Mouse (Mus musculus) spleen, adult 2 months (tissue): Measurements from ENCODE around the gene Grifin. TPM values are rescaled to one million over a fixed set of nuclear protein-coding genes. Genes with fewer than 3 reads are reported as not detected.

Experiments
- DNase-seq, 2 experiments: peaks; one replicate each; pipeline versions ENCODE4 v3.0.0 to v3.0.0-alpha.2; 2012 to 2021; ENCODE audit warnings: low spot score in 2 of 2, low read depth in 1 of 2
- H3K27ac ChIP-seq: fragments of 200-500 bp; 2 replicates; pipeline ENCODE4 v1.5.1; 2012; ENCODE audit warnings: low read length, inconsistent platforms; ENCODE audit not compliant: insufficient read depth
- H3K27me3 ChIP-seq: fragments of 200-500 bp; 2 replicates; pipeline ENCODE4 v1.6.1; 2012; ENCODE audit warnings: mild to moderate bottlenecking, moderate library complexity, low read length, inconsistent platforms; ENCODE audit not compliant: control insufficient read depth, insufficient read depth
- H3K36me3 ChIP-seq: fragments of 200-500 bp; 2 replicates; pipeline ENCODE4 v1.6.1; 2012; ENCODE audit warnings: mild to moderate bottlenecking, low read length, inconsistent platforms; ENCODE audit not compliant: control insufficient read depth, insufficient read depth
- H3K4me1 ChIP-seq: fragments of 200-500 bp; 2 replicates; pipeline ENCODE4 v1.6.1; 2011; ENCODE audit warnings: inconsistent platforms; ENCODE audit not compliant: control insufficient read depth, insufficient read depth, insufficient read length
- H3K4me3 ChIP-seq: fragments of 200-500 bp; 2 replicates; pipeline ENCODE4 v1.5.1; 2011; ENCODE audit warnings: mild to moderate bottlenecking, inconsistent platforms; ENCODE audit not compliant: insufficient read depth, insufficient read length; ENCODE audit errors: extremely low read depth
- CTCF ChIP-seq: fragments of 200-500 bp; IDR thresholded peaks from 2 replicates; pipeline ENCODE4 v1.5.1; 2011; ENCODE audit warnings: mild to moderate bottlenecking, inconsistent platforms; ENCODE audit not compliant: insufficient read depth, insufficient read length, insufficient replicate concordance; ENCODE audit errors: extremely low read depth
- POLR2A ChIP-seq: fragments of 200-500 bp; IDR thresholded peaks from 2 replicates; pipeline ENCODE4 v1.6.1; 2011; ENCODE audit warnings: low read depth, low read length, inconsistent platforms
- WGBS: fragments of 180-500 bp; shearing (Covaris S2); methylation state at CpG from one replicate; pipeline ENCODE4 v1.1.7; 2018; 5-methylcytosine and 5-hydroxymethylcytosine counted together
- polyA plus RNA-seq: library from polyadenylated mRNA; depleted of rRNA; stranded (reverse); fragments of >200 nt; gene quantifications from 2 replicates; pipeline ENCODE4 v1.2.3, GENCODE M21; 2012; rRNA removed

Grifin gene
- 0.61 and 0.81 TPM in 2 replicates for polyA plus RNA-seq

DNA sequence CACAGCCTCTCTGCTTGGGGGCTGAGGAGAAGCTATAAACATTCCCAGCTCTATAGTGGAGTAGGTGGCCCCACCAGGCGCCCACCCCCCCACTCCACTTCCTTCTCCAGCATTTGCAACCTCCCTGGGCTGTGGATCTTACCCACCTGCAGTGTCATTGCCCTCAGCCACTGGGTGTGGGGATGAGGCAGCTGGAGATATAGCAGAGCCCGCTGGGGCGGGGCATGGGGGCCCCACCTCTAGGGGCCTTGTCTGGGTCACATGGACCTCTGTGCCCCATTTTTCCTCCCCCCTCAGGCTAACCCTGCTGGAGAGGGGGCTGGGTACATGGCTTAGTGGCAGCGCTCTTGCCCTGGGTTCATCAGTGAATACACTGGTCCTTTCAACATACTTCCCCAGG, at the start of gene Grifin:
Grifin (minus strand) TSS at position 176 of the 400 bp plus-strand sequence.
- peaks cover 21% of the 10 kb centered on the region for H3K4me1 ChIP-seq
- no peaks in the 10 kb centered on the region for H3K36me3 ChIP-seq
- no peak for DNase-seq
- no peak for TF ChIP-seq POLR2A
- TF ChIP-seq CTCF = no peak
- H3K4me3 ChIP-seq = no peak within 1 kb of the TSS
- WGBS = 70% methylated on average over 4 of the region's 4 CpGs
- H3K27me3 ChIP-seq = no peaks in the 10 kb centered on the region
- H3K27ac ChIP-seq = no peak within 1 kb of the TSS

- Histone ChIP-seq H3K4me1 (peaks cover 44% of the 10 kb centered on the region), H3K36me3 (peaks cover 35% of the 10 kb centered on the region), H3K27ac (peak overlapping the region; percentile 35; the same call in 1 of the 2 replicates), H3K27me3 (no peaks in the 10 kb centered on the region), H3K4me3 (no peak overlapping the region)
- no peak for DNase-seq
- 91% methylated on average over 10 of the region's 10 CpGs for WGBS
- TF ChIP-seq CTCF (no peak), POLR2A (no peak)
Observed at GRCm38 (mm10) chr5:140614141-140614540, 49.3 kb upstream of the Grifin start.

- 94% methylated on average over 18 of the region's 18 CpGs for WGBS
- DNase-seq = no peak
- peak overlapping the region; percentile 12 for H3K27ac ChIP-seq
- no peak overlapping the region for H3K4me3 ChIP-seq
- peaks cover 35% of the 10 kb centered on the region for H3K36me3 ChIP-seq
- peaks cover 38% of the 10 kb centered on the region for H3K4me1 ChIP-seq
- TF ChIP-seq CTCF = no peak
- TF ChIP-seq POLR2A = no peak
- H3K27me3 ChIP-seq = no peaks in the 10 kb centered on the region
Observed at GRCm38 (mm10) chr5:140612191-140612590, 47.3 kb upstream of the Grifin start.

- DNase-seq = no peak
- WGBS = 65% methylated on average over 15 of the region's 15 CpGs
- Histone ChIP-seq H3K4me1 (peaks cover 36% of the 10 kb centered on the region), H3K36me3 (peaks cover 35% of the 10 kb centered on the region), H3K27me3 (no peaks in the 10 kb centered on the region), H3K4me3 (peak overlapping the region; percentile 54; the same call in 1 of the 2 replicates), H3K27ac (peak overlapping the region; percentile 83)
- no peak for TF ChIP-seq POLR2A
- no peak for TF ChIP-seq CTCF
Observed at GRCm38 (mm10) chr5:140611611-140612185, 46.8 kb upstream of the Grifin start.

DNA sequence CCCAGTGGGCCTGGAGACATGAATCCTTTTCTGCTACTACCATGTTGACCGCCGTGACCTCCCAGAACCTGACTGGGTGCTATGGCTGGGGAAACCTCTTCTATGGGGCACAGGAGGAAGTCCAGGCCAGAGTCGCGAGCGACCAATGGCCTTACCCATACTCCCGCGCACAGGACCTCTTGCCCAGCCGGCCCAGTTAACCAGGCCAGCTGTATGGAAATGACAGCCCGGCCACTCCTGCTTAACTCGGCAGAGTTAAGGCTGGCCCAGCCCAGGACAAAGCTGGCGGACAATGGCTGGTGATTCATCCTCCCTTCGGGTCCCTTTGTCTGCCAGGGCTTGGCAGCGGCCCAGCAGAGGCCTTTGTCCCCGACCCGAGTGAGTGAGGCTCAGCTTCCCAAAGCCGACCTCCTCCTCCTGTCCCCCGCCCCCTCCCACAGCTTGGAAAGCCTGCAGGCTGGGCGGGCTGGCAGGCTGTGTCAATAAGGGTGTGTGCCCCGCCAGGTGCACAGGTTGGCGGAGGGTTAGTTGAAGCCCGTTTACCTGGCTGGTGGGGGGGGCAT, 46.2 kb upstream of the Grifin start:
- Histone ChIP-seq H3K27ac (peak overlapping the region; percentile 83), H3K27me3 (no peaks in the 10 kb centered on the region), H3K4me3 (peak overlapping the region; percentile 54; the same call in 1 of the 2 replicates), H3K4me1 (peaks cover 36% of the 10 kb centered on the region), H3K36me3 (peaks cover 35% of the 10 kb centered on the region)
- DNase-seq = no peak
- TF ChIP-seq POLR2A (no peak), CTCF (no peak)
- WGBS = 30% methylated on average over 21 of the region's 21 CpGs

DNA sequence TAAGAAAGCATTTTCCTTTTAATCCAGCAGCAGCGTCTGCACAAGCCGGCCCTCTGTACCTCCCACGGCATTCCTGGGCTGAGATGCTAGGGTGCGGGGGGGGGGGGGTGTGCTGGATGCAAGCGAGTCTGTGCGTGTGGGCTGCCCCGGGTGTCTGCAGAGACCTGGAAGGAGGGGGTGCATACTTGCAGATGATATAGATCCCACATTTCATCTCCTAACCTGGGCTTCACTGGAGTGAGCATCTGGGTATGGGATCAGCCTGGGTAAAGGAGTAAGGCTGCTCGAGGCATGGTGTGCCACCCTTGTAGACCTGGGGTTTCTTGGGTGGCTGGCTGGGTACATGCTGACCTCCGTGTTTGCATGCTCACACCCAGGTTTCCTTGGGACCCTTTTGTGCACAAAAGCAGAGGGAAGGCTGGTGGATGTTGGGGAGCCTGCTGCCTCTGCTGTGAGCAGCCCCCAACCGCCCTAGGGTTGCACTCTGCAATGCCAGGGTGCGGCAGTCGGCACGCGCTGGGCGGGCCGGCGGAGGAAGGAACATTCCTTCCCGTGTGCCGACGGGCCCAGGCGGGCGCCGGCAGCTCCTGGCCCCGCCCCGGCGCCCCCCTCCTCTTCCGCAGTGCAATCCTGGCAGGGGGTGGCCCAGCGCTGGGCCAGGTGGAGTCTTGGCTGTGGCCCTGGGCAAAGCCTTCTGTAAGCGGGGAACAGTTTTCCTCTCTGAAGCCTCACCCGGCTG, 45.6 kb upstream of the Grifin start:
- peaks cover 33% of the 10 kb centered on the region for H3K4me1 ChIP-seq

More for the DNA sequence above, 45.6 kb upstream of the Grifin start:
- Histone ChIP-seq H3K36me3 (peaks cover 35% of the 10 kb centered on the region), H3K4me3 (peak overlapping the region; percentile 54), H3K27me3 (no peaks in the 10 kb centered on the region), H3K27ac (peak overlapping the region; percentile 83)
- DNase-seq = no peak
- TF ChIP-seq CTCF (no peak), POLR2A (no peak)
- WGBS = 11% methylated on average over 30 of the region's 30 CpGs
